11 mouse cellular contexts compared by ENCODE assay signal in genomic region chr15:95827465-95827971, GRCm38 (mm10). TPM values are rescaled to one million over a fixed set of nuclear protein-coding genes. Genes with fewer than 3 reads are reported as not detected.
DNase-seq lines count a peak whose midpoint lies in the region; ATAC-seq and TF ChIP-seq lines count a peak whose summit lies in the region.
"Had no signal": no experiment of that assay in that cellular context is flagged by ENCODE, and none has a peak within 500 bp of the region (broad histone marks: within the 10 kb centered on the region; RNA-seq: fewer than 3 reads in every experiment).

No protein-coding gene starts in this region.

- no peak for TF ChIP-seq CTCF in bone marrow macrophage, adult 2 months (IDR thresholded peaks at IDR 0.05; ENCODE audit: low read depth, low read length)

- peaks cover 41% of the 10 kb centered on the region for H3K4me1 ChIP-seq in heart, embryonic 16.5 days (ENCODE audit: control insufficient read depth, insufficient read depth, low read length)
- H3K4me1 ChIP-seq in bone marrow macrophage, adult 2 months (ENCODE audit: control insufficient read depth, insufficient read depth, low read length): peaks cover 48% of the 10 kb centered on the region
- peaks cover 36% of the 10 kb centered on the region for H3K4me1 ChIP-seq in hindbrain, embryonic 12.5 days

- no peak overlapping the region for H3K4me3 ChIP-seq in heart, embryonic 16.5 days (ENCODE audit: low read length)
- H3K4me3 ChIP-seq in bone marrow macrophage, adult 2 months (ENCODE audit: insufficient read depth, low read length): no peak overlapping the region
- no peak overlapping the region for H3K4me3 ChIP-seq in hindbrain, embryonic 12.5 days

- H3K27me3 ChIP-seq in heart, embryonic 16.5 days (ENCODE audit: control insufficient read depth, insufficient read depth, low read length): no peaks in the 10 kb centered on the region
- H3K27me3 ChIP-seq in hindbrain, embryonic 12.5 days: no peaks in the 10 kb centered on the region

- 0 out of 2 replicates have a peak, but pooled peaks cover 4% of the 10 kb centered on the region for H3K36me3 ChIP-seq in heart, embryonic 16.5 days (ENCODE audit: control insufficient read depth, insufficient read depth)
- no peaks in the 10 kb centered on the region for H3K36me3 ChIP-seq in hindbrain, embryonic 12.5 days
- H3K36me3 ChIP-seq: G1E had no signal

- no peak for TF ChIP-seq POLR2A in bone marrow macrophage, adult 2 months (IDR thresholded peaks at IDR 0.05; ENCODE audit: borderline replicate concordance, low read depth, low read length)

- H3K27ac ChIP-seq in heart, embryonic 16.5 days (ENCODE audit: low read length): peak overlapping the region; percentile 44; the same call in 1 of the 2 replicates
- H3K27ac ChIP-seq in bone marrow macrophage, adult 2 months (ENCODE audit: insufficient read depth, low read depth, low read length): peak overlapping the region; percentile 0; the same call in 1 of the 2 replicates
- no peak overlapping the region for H3K27ac ChIP-seq in hindbrain, embryonic 12.5 days
- H3K27ac ChIP-seq: liver, embryonic 14.5 days had no signal

- no peak overlapping the region for H3K9ac ChIP-seq in heart, embryonic 16.5 days (ENCODE audit: low read length)
- no peak overlapping the region for H3K9ac ChIP-seq in hindbrain, embryonic 12.5 days
- H3K9ac ChIP-seq: liver, embryonic 14.5 days had no signal

- 49% methylated on average over 11 of the region's 11 CpGs for WGBS in heart, embryonic 16.5 days
- 9% methylated on average over 11 of the region's 11 CpGs for WGBS in hindbrain, embryonic 12.5 days

- H3K4me2 ChIP-seq in heart, embryonic 16.5 days (ENCODE audit: low read depth, low read length): no peak overlapping the region
- H3K4me2 ChIP-seq in hindbrain, embryonic 12.5 days (replicated peaks): peak overlapping the region; percentile 16; the same call in 1 of the 2 replicates

- ATAC-seq in heart, embryonic 16.5 days (replicated peaks; ENCODE audit: extremely low read depth, insufficient read depth, low FRiP score): no peak
- peak; percentile 38; the same call in 1 of the 2 replicates for ATAC-seq in hindbrain, embryonic 12.5 days (ENCODE audit: low FRiP score)

- no peak for DNase-seq in heart, adult 8-10 months (ENCODE audit: low spot score)
- DNase-seq in neural tube, embryonic 10.5 days (ENCODE audit: extremely low spot score, low spot score): peak; percentile 64
- DNase-seq in spleen, postnatal 14 days (ENCODE audit: low spot score in 2 of 2): no peak
- DNase-seq in layer of hippocampus, postnatal 14 days (ENCODE audit: low spot score in 2 of 2): no peak
- DNase-seq in natural killer cell, adult 2 months (ENCODE audit: low spot score in 2 of 2): no peak
- DNase-seq: thymus, adult 2 months had no signal

- H3K9me3 ChIP-seq in heart, embryonic 16.5 days (replicated peaks; ENCODE audit: control insufficient read depth, low read length): no peaks in the 10 kb centered on the region
- no peaks in the 10 kb centered on the region for H3K9me3 ChIP-seq in hindbrain, embryonic 12.5 days (replicated peaks)

RNA-seq across cellular contexts. Expression of gene Ano6, which starts 36.9 kb away (rescaled TPM):
- 32.3 and 34.4 TPM in 2 replicates for polyA plus RNA-seq in heart, embryonic 16.5 days (2015; fragmentation: Nextera tagmentation; extraction: Ambion mirVana)
- 10 to 100 TPM; 17.7 to 21.2 (median 19.1) TPM for total RNA-seq in heart, adult 8-10 months (2022)
- 64.0 and 73.0 TPM in 2 replicates for polyA plus RNA-seq in bone marrow macrophage, adult 2 months (2012; ENCODE audit: insufficient read depth, insufficient read length, missing spikeins)
- 40.7 and 44.9 TPM in 2 replicates for polyA plus RNA-seq in hindbrain, embryonic 12.5 days (2016; fragmentation: Nextera tagmentation; extraction: Ambion mirVana)
- 10 to 100 TPM; 22.5 to 29.5 TPM for total RNA-seq in layer of hippocampus, postnatal 14 days (2021)
